Mouse (Mus musculus) lung, postnatal 0 days (tissue): ENCODE results near the gene Nbdy. TPM values are rescaled to one million over a fixed set of nuclear protein-coding genes. Genes with fewer than 3 reads are reported as not detected.

Source experiments
- ATAC-seq: fragments of 200-750 bp; cut with Nextera tagmentation; 2 replicates; pipeline ENCODE4 v1.8.0; 2017; ENCODE audit warnings: moderate library complexity
- DNase-seq: peaks from one replicate; pipeline ENCODE4 v3.0.0-alpha.2; 2016; ENCODE audit warnings: low spot score
- H3K27ac ChIP-seq: fragments of 300-500 bp; sonication (generic); 2 replicates; pipeline ENCODE4 v1.5.1; 2014; ENCODE audit warnings: antibody characterized with exemption, mild to moderate bottlenecking, low read length, mixed read lengths
- H3K27me3 ChIP-seq: fragments of 300-500 bp; sonication (generic); replicated peaks from 2 replicates; pipeline ENCODE4 v1.6.1; 2014; ENCODE audit warnings: low read length, mixed read lengths; ENCODE audit not compliant: insufficient read depth
- H3K36me3 ChIP-seq: fragments of 300-500 bp; sonication (generic); 2 replicates; pipeline ENCODE4 v1.6.1; 2014; ENCODE audit warnings: low read length, mixed read lengths; ENCODE audit not compliant: insufficient read depth
- H3K4me1 ChIP-seq: fragments of 300-500 bp; sonication (generic); 2 replicates; pipeline ENCODE4 v1.6.1; 2014; ENCODE audit warnings: antibody characterized with exemption, low read depth, low read length, mixed read lengths; ENCODE audit not compliant: insufficient read depth
- H3K4me2 ChIP-seq: fragments of 300-500 bp; sonication (generic); replicated peaks from 2 replicates; pipeline ENCODE4 v1.6.1; 2014; ENCODE audit warnings: low read depth, mild to moderate bottlenecking, low read length, moderate library complexity, mixed read lengths
- H3K4me3 ChIP-seq: fragments of 300-500 bp; sonication (generic); 2 replicates; pipeline ENCODE4 v1.5.1; 2014; ENCODE audit warnings: low read depth, low read length
- H3K9ac ChIP-seq: fragments of 300-500 bp; sonication (generic); replicated peaks from 2 replicates; pipeline ENCODE4 v1.6.1; 2014; ENCODE audit warnings: low read depth, mild to moderate bottlenecking
- H3K9me3 ChIP-seq: fragments of 300-500 bp; sonication (generic); 2 replicates; pipeline ENCODE4 v1.6.1; 2016; ENCODE audit warnings: low read length, mixed read lengths
- CTCF ChIP-seq: IDR thresholded peaks from 2 replicates; pipeline ENCODE4 v1.5.1; 2016; ENCODE audit warnings: antibody characterized with exemption, mild to moderate bottlenecking
- EP300 ChIP-seq: IDR thresholded peaks from 2 replicates; pipeline ENCODE4 v1.6.1; 2016; ENCODE audit warnings: antibody characterized with exemption, mild to moderate bottlenecking, control low read depth
- WGBS: fragments of 180-500 bp; shearing (Covaris S2); extraction: QIAGEN DNeasy Blood & Tissue Kit; methylation state at CpG from one replicate; pipeline ENCODE4 v1.1.7; 2014; 5-methylcytosine and 5-hydroxymethylcytosine counted together
- polyA plus RNA-seq: library from polyadenylated mRNA; unstranded; fragments of >200 nt; fragmentation: Nextera tagmentation; extraction: Ambion mirVana; gene quantifications from 2 replicates; pipeline ENCODE4 v1.2.1, GENCODE M21; 2015

Nbdy gene
- 108 and 119 TPM in 2 replicates for polyA plus RNA-seq

- H3K4me2 ChIP-seq = peak within 1 kb of the TSS; percentile 56
- peak within 1 kb of the TSS; percentile 73 for H3K27ac ChIP-seq
- no peaks in the 10 kb centered on the region for H3K4me1 ChIP-seq
- no peaks in the 10 kb centered on the region for H3K27me3 ChIP-seq
- no peaks in the 10 kb centered on the region for H3K36me3 ChIP-seq
- TF ChIP-seq EP300 (no peak), CTCF (no peak)
- H3K4me3 ChIP-seq = peak within 1 kb of the TSS; percentile 56
- DNase-seq (peak; percentile 80), ATAC-seq (peak; percentile 94)
- peak within 1 kb of the TSS; percentile 64 for H3K9ac ChIP-seq
- 8% methylated on average over 32 of the region's 32 CpGs for WGBS
- H3K9me3 ChIP-seq = no peaks in the 10 kb centered on the region
These were observed at the start of gene Nbdy for GRCm38 (mm10) chrX:153723110-153723916. Gene Nbdy, plus strand, starts transcription at chrX:153723590.

GRCm38 (mm10) chrX:153695782-153696395, 27.5 kb upstream of the Nbdy start, which contains the start of gene Kctd12b:
Gene Kctd12b, minus strand, starts transcription at chrX:153696391.
- no peak for TF ChIP-seq CTCF
- no peak for TF ChIP-seq EP300
- H3K4me3 ChIP-seq = peak within 1 kb of the TSS; percentile 46
- peak within 1 kb of the TSS; percentile 46 for H3K4me2 ChIP-seq
- peak within 1 kb of the TSS; percentile 73 for H3K27ac ChIP-seq
- H3K9ac ChIP-seq = peak within 1 kb of the TSS; percentile 32
- no peaks in the 10 kb centered on the region for H3K27me3 ChIP-seq
- WGBS = 21% methylated on average over 11 of the region's 11 CpGs
- DNase-seq (peak; percentile 59), ATAC-seq (peak; percentile 46)
- no peaks in the 10 kb centered on the region for H3K9me3 ChIP-seq
- no peaks in the 10 kb centered on the region for H3K4me1 ChIP-seq
- H3K36me3 ChIP-seq = no peaks in the 10 kb centered on the region

- no peaks in the 10 kb centered on the region for H3K27me3 ChIP-seq
- no peak for DNase-seq
- WGBS = 68% methylated on average over 3 of the region's 3 CpGs
- no peak overlapping the region for H3K27ac ChIP-seq
- no peak overlapping the region for H3K9ac ChIP-seq
- H3K36me3 ChIP-seq = no peaks in the 10 kb centered on the region
- no peaks in the 10 kb centered on the region for H3K4me1 ChIP-seq
- no peak overlapping the region for H3K4me3 ChIP-seq
- TF ChIP-seq CTCF (no peak), EP300 (no peak)
- no peak overlapping the region for H3K4me2 ChIP-seq
- no peak for ATAC-seq
- no peaks in the 10 kb centered on the region for H3K9me3 ChIP-seq
These were observed 22.9 kb upstream of the Nbdy start for GRCm38 (mm10) chrX:153700463-153700862.

- ATAC-seq = no peak
- 22% methylated on average over 4 of the region's 4 CpGs for WGBS
- TF ChIP-seq CTCF (peak; percentile 63), EP300 (no peak)
These were observed 15.7 kb upstream of the Nbdy start for GRCm38 (mm10) chrX:153707735-153708134.

GRCm38 (mm10) chrX:153716716-153717115, 6.7 kb upstream of the Nbdy start:
- H3K4me1 ChIP-seq = no peaks in the 10 kb centered on the region
- TF ChIP-seq EP300 = no peak
- no peak for TF ChIP-seq CTCF
- DNase-seq = no peak
- no peak overlapping the region for H3K4me2 ChIP-seq
- H3K9ac ChIP-seq = no peak overlapping the region
- no peak overlapping the region for H3K4me3 ChIP-seq
- 85% methylated on average over 2 of the region's 2 CpGs for WGBS
- no peak overlapping the region for H3K27ac ChIP-seq
- no peaks in the 10 kb centered on the region for H3K27me3 ChIP-seq
- no peak for ATAC-seq
- H3K36me3 ChIP-seq = no peaks in the 10 kb centered on the region
- H3K9me3 ChIP-seq = no peaks in the 10 kb centered on the region

More at GRCm38 (mm10) chrX:153707735-153708134, 15.7 kb upstream of the Nbdy start:
- Histone ChIP-seq H3K9me3 (no peaks in the 10 kb centered on the region), H3K4me3 (no peak overlapping the region), H3K36me3 (no peaks in the 10 kb centered on the region), H3K4me2 (no peak overlapping the region), H3K27ac (no peak overlapping the region), H3K4me1 (no peaks in the 10 kb centered on the region), H3K27me3 (no peaks in the 10 kb centered on the region), H3K9ac (no peak overlapping the region)
- peak; percentile 9 for DNase-seq

GRCm38 (mm10) chrX:153719602-153720001, 3.8 kb upstream of the Nbdy start:
- Histone ChIP-seq H3K27me3 (no peaks in the 10 kb centered on the region), H3K27ac (no peak overlapping the region), H3K4me1 (no peaks in the 10 kb centered on the region), H3K4me2 (no peak overlapping the region), H3K9me3 (no peaks in the 10 kb centered on the region), H3K9ac (no peak overlapping the region), H3K4me3 (no peak overlapping the region), H3K36me3 (no peaks in the 10 kb centered on the region)
- no peak for ATAC-seq
- DNase-seq = peak; percentile 16
- WGBS = 24% methylated on average over 4 of the region's 4 CpGs
- TF ChIP-seq EP300 (no peak), CTCF (peak; percentile 64)
